Mouse (Mus musculus): Measurements from ENCODE around the gene Tgm7. TPM values are rescaled to one million over a fixed set of nuclear protein-coding genes. Genes with fewer than 3 reads are reported as not detected.

Gene Tgm7
- total RNA-seq, 1 experiment from 2014 or later: not detected

DNA sequence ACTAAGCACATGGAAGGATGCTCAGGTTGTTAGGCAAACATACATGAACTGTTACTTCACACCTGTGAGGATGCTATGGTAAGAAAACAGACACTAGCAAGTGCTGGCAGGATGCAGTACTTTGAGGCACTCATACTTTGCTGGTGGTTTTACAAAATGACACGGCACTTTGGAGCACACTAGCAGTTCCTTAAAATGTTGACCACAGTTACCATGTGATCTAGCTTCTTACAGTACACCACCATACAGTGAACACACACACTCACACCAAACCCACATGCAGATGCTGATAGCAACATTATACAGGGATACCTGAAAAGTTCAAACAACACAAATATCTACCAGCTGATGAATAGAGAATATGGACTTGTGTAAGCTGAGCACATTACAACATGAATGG is 27.0 kb downstream of the Tgm7 start:
- peak; percentile 98 for ATAC-seq (replicated peaks; ENCODE audit: low read depth, poor library complexity, severe bottlenecking)

DNA sequence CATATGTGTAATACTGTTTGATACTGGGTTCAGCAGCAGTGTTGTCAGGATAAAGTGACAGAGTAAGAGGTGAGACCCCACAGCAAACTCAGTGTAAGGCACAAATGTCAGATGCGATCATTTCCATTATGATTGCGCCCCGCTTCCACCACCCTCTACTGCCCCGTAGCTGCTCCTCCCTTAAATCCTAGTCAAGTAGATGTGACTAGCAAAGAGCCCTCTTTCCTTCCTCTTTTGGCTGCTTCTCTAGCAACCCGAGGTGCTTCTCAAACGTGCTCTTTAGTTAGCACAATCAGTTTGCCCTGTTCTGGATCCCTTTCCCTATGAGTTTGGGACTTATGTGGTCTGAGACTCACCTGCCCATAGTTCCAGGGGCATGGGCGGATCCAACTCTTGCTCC is 34.8 kb downstream of the Tgm7 start:
- peak; percentile 66 for ATAC-seq (replicated peaks; ENCODE audit: low read depth, poor library complexity, severe bottlenecking)

DNA sequence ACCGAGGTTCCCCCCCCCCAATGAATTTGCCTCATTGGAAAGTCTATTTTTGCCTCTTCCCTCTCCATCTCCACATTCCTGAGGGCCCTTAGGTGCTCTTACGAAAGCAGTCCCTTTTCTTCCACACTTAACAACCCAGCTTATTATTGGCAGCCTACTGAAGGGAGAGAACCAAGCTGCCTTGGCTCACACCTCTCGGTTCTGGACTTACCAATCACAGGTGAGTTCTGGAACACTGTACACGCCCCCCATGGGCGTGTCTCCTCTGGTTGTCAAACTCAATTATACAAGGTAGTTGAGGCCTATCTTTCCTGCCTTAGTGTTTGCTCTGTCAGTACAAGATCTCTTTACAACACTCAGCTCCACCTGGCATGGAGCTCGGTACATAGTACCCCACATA is 37.7 kb downstream of the Tgm7 start:
- ATAC-seq (replicated peaks; ENCODE audit: low read depth, poor library complexity, severe bottlenecking): no peak

DNA sequence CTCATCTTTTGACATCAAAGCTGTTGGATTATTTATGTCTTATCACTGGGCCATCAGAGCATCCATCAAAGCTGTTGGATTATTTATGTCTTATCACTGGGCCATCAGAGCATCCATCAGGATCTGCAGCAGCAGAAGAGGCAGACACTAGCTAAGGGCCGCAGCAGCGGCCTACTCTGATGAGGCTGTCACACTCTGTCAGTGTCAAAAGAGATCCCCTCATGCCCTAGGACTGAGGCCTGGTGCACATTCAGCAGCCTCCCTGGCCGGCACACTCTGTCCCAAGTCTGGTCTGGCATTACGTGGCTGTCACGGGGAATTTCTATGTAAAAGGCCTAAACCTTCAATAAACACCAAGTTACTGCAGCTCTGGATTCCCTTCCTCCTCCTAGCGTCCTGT is 40.1 kb downstream of the Tgm7 start:
- no peak for ATAC-seq (replicated peaks; ENCODE audit: low read depth, poor library complexity, severe bottlenecking)

DNA sequence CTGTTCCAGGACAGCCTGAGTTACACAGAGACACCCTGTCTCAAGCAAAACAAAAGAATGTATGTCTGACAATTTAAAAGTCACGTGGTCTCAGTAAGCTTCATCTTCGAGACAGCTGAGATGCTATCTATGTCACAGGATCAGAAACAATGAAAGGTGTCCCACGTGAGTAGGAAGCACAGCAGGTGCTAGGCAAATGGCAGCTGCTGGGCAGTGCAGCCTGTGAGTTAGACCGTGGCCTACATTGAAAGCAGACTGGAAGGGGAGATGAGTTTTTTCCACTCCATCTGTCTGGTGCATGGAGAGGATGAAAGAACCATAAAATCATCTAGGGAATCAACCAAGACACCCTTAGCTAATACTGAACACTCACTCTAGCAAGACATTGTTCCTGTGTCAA is 42.5 kb downstream of the Tgm7 start:
- no peak for ATAC-seq (replicated peaks; ENCODE audit: low read depth, poor library complexity, severe bottlenecking)

DNA sequence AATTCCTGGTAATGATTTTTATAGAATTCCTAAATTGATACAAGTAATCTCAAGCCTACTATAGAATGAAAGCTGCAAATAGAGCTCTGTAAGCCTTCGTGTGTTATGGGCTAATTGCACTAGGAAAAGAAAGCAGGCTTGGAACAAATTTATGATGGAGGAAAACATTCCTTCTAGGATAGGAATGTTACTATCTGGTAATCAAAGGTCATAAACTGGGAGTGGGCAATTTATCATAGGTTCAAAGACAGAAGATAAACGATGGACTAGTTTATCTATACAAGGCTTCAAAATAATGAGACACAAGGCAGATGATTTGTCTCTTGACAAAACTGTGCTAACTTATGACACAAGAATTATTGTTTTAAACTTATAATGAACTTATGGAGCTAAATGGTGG is 48.3 kb downstream of the Tgm7 start:
- no peak for ATAC-seq (replicated peaks; ENCODE audit: low read depth, poor library complexity, severe bottlenecking)

DNA sequence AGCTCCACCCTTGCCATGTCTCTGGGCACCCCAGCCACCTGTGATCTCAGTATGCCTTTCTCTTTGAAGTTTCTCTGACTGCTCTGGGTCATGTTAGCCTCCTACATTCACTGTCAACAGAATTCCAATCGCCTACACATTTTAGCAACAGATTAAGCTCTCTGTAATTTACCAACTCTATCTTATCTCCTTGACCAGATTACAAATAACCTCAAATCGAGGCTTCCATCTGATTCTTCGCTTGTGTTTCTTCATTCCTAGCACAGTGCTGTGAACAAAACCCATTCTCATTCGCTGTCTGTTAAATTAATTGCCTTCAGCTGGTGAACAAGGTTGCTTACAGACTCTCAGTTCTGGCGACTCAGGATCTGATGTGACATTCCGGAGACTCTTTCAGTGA is 51.6 kb downstream of the Tgm7 start:
- no peak for ATAC-seq (replicated peaks; ENCODE audit: low read depth, poor library complexity, severe bottlenecking)

DNA sequence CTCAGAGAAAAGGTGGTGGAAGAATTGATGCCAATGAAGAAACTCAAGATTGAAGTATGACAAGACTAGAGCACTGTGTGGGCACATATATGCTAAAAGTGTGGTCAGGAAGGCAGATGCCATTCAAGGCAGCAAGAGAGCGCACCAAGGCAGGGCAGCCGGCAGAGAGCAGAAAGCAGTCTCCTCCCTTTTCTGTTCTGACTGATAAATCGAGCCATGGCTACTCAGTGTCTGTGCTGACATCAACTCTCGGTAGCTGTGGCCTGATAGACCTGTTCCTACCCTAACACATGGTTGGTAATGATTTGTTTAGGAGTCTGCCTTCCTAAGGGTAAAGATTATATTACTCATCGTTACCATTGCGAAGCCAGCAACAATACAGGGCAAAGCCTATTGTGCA is 53.7 kb downstream of the Tgm7 start:
- 0 out of 2 replicates have a peak, but pooled peaks have one; percentile 11 for ATAC-seq (replicated peaks; ENCODE audit: low read depth, poor library complexity, severe bottlenecking)

DNA sequence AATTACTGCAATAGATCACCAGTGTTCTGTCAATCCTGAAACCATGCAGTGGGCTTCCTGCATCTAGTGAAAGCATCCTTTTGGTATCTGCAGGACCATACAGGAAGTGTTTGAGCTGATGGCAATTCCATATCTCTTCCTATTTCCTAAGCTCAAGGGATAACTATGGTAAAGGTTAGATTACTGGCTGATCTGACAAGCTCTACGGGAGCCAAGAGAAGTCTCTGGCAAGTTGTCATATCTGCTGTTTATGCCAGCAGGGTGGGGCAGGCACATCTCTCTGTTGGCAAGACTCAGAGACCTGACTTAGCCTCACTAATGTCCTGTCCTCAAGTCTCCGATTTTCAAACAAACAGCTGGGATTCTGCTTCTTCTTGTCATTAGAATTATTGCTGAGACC is 55.5 kb downstream of the Tgm7 start:
- ATAC-seq (replicated peaks; ENCODE audit: low read depth, poor library complexity, severe bottlenecking): no peak

DNA sequence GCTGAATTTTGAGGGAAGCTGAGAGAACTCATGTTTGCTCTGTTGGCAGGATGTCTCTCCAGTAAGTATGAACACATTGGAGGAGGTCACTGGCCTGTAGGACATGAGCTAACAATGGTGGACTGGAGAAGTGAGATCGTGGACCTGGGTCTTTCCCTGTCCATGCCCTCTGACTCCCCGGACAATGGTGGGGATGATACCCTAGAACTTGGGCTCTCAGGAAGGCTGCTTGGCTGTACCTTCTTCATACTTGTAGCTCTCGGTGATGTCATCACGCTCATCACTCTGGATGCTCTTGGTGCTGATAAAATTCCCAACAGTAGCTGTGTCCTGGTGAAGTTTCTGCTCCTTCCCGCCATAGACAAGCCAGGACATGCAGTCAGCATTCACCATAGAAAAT is 57.4 kb downstream of the Tgm7 start:
- no peak for ATAC-seq (replicated peaks; ENCODE audit: low read depth, poor library complexity, severe bottlenecking)

DNA sequence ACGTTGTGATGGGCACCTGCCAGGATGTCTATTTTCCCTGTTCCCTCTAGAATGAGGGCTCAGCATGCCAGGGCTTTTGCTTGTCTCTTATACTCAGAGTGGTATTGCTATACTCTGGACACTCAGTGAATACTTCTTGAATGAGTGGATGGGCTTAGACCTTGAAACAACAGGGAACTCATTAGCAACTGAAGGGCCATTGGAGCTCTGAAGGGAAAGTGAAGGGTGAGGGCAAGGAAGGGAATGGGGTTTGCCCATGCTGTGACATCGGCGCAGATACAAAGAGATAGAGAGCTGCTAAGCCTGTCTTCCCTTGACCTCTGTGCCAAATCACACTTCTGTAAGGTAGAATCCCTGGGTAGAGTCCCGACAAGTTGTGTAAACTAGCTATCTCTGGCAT is 63.9 kb downstream of the Tgm7 start:
- no peak for ATAC-seq (replicated peaks; ENCODE audit: low read depth, poor library complexity, severe bottlenecking)

Other genes with a start within 250 kb of the Tgm7 start
- 30.4 and 33.0 TPM in 2 replicates for gene Ubr1, start 139.1 kb downstream of the Tgm7 start, total RNA-seq (2017)
- gene Tmem62, start 132.8 kb downstream of the Tgm7 start, total RNA-seq (2017): 2.1 and 4.4 TPM in 2 replicates
- 34.7 and 53.0 TPM in 2 replicates for gene Ccndbp1, start 101.4 kb downstream of the Tgm7 start, total RNA-seq (2017)
- gene Epb42, start 72.7 kb downstream of the Tgm7 start, total RNA-seq (2017): 7.8 and 10.2 TPM in 2 replicates
- not detected in 2 replicates for gene Tgm5, start 24.0 kb downstream of the Tgm7 start, total RNA-seq (2017)
- gene Adal, start 30.6 kb upstream of the Tgm7 start, total RNA-seq (2017): 8.1 and 14.7 TPM in 2 replicates
- 8.9 and 11.9 TPM in 2 replicates for gene Lcmt2, start 30.9 kb upstream of the Tgm7 start, total RNA-seq (2017)
- 30.3 and 32.1 TPM in 2 replicates for gene Tubgcp4, start 60.9 kb upstream of the Tgm7 start, total RNA-seq (2017)
- 18.0 and 20.1 TPM in 2 replicates for gene Zscan29, start 61.3 kb upstream of the Tgm7 start, total RNA-seq (2017)
- gene Trp53bp1, start 161.6 kb upstream of the Tgm7 start, total RNA-seq (2017): 43.2 and 45.5 TPM in 2 replicates
- gene Map1a, start 179.8 kb upstream of the Tgm7 start, total RNA-seq (2017): under 0.01 TPM in 1 of 2 replicates, not detected in the other
- gene Ppip5k1, start 245.6 kb upstream of the Tgm7 start, total RNA-seq (2017): 12.2 and 22.1 TPM in 2 replicates
- gene Ckmt1, start 247.9 kb upstream of the Tgm7 start, total RNA-seq (2017): not detected in 2 replicates